Mouse (Mus musculus) heart, postnatal 0 days (tissue): Measurements from ENCODE around the gene Dcaf6.

Source experiments
- CTCF ChIP-seq: IDR thresholded peaks from 2 replicates; pipeline ENCODE4 v1.5.1; 2016; ENCODE audit warnings: antibody characterized with exemption, control low read depth, low read depth
- EP300 ChIP-seq: IDR thresholded peaks from 2 replicates; pipeline ENCODE4 v1.6.1; 2016; ENCODE audit warnings: antibody characterized with exemption, low read depth

DNA sequence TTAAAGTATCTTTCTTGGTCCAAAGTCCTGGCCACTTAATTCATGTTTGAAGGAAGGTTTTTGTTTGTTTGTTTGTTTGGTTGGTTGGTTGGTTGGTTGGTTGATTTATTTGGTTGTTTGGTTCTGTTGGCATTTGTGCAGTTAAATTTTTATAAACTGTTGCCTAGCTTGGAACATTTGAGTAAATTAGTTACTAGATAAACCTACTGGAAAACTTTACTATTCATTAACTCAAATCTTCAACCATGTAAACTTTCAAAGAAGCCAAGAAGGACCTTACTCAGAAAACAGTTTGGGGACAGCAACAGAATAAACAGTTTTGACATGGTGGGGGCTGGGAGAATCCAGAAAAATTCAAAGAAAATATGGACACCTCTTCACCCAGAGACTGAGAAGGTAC, 8.7 kb upstream of the Dcaf6 start:
- TF ChIP-seq CTCF (no peak), EP300 (no peak)
